Mouse (Mus musculus) lung, embryonic 14.5 days (tissue): ENCODE results near the gene Shc1. TPM values are rescaled to one million over a fixed set of nuclear protein-coding genes. Genes with fewer than 3 reads are reported as not detected.
"Not testable (repeated sequence)": the region's sequence is repeated elsewhere in the genome, so short reads cannot be mapped to it uniquely, and the experiment has no call there.

Experiments used
- ATAC-seq: fragments of 200-750 bp; cut with Nextera tagmentation; 2 replicates; pipeline ENCODE4 v1.8.0; 2017; ENCODE audit warnings: mild to moderate bottlenecking, moderate TSS enrichment, moderate library complexity; ENCODE audit not compliant: insufficient read depth
- DNase-seq: peaks from one replicate; pipeline ENCODE4 v3.0.0-alpha.2; 2015
- H3K27ac ChIP-seq: fragments of 300-500 bp; sonication (generic); 2 replicates; pipeline ENCODE4 v1.5.1; 2014; ENCODE audit warnings: low read depth, mild to moderate bottlenecking, moderate library complexity
- H3K27me3 ChIP-seq: fragments of 300-500 bp; sonication (generic); 2 replicates; pipeline ENCODE4 v1.6.1; 2014; ENCODE audit warnings: low read length, control low read depth; ENCODE audit not compliant: insufficient read depth
- H3K36me3 ChIP-seq: fragments of 300-500 bp; sonication (generic); 2 replicates; pipeline ENCODE4 v1.6.1; 2014; ENCODE audit warnings: control low read depth; ENCODE audit not compliant: insufficient read depth
- H3K4me1 ChIP-seq: fragments of 300-500 bp; sonication (generic); 2 replicates; pipeline ENCODE4 v1.6.1; 2014; ENCODE audit warnings: antibody characterized with exemption, control low read depth; ENCODE audit not compliant: insufficient read depth
- H3K4me2 ChIP-seq: fragments of 300-500 bp; sonication (generic); 2 replicates; pipeline ENCODE4 v1.6.1; 2014; ENCODE audit warnings: mild to moderate bottlenecking
- H3K4me3 ChIP-seq: fragments of 300-500 bp; sonication (generic); 2 replicates; pipeline ENCODE4 v1.5.1; 2014; ENCODE audit warnings: low read depth, low read length
- H3K9ac ChIP-seq: fragments of 300-500 bp; sonication (generic); 2 replicates; pipeline ENCODE4 v1.6.1; 2014
- H3K9me3 ChIP-seq: fragments of 300-500 bp; sonication (generic); 2 replicates; pipeline ENCODE4 v1.6.1; 2016; ENCODE audit warnings: low read depth, low read length, control low read depth
- CTCF ChIP-seq: IDR thresholded peaks from 2 replicates; pipeline ENCODE4 v1.5.1; 2016; ENCODE audit warnings: antibody characterized with exemption, low read depth
- WGBS: fragments of 180-500 bp; shearing (Covaris S2); extraction: QIAGEN DNeasy Blood & Tissue Kit; methylation state at CpG from one replicate; pipeline ENCODE4 v1.1.7; 2014; 5-methylcytosine and 5-hydroxymethylcytosine counted together
- polyA plus RNA-seq: library from polyadenylated mRNA; unstranded; fragments of >200 nt; fragmentation: Nextera tagmentation; extraction: Ambion mirVana; gene quantifications from 2 replicates; pipeline ENCODE4 v1.2.1, GENCODE M21; 2014

Gene Shc1
- polyA plus RNA-seq, 1 experiment from 2014 or later = 75.2 TPM

DNA sequence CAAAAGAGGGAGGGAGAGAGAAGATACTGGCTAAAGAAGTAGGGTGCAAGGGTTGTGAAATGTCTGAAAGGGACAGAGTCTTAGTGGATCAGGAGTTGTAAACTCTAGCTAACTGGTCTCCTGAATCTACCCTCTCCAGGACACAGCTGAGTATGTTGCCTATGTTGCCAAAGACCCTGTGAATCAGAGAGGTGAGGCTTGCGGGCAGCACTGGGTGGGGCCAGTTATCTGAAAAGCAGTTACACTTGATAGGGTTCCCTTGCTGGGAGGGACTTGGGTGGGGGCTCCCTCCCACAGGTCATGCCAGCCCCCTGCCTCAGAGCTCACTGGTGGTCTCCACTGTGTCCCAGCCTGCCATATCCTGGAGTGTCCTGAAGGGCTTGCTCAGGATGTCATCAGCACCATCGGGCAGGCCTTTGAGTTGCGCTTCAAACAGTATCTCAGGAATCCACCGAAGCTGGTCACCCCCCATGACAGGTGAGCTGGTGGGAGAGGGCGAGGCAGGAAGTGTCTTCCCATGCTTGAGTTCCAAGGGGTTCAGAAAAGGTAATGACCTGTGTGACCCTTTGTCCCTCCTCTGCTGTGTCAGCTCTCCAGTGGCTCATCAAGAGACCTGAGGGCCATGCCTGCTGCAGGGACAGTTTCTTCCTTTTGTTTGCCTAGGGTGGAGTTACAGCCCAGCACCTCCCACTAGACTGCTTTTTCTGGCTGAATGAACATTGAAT, 6.3 kb downstream of the Shc1 start:
- no peak overlapping the region for H3K27ac ChIP-seq
- ATAC-seq = no peak
- H3K9ac ChIP-seq = no peak overlapping the region
- WGBS = 87% methylated on average over 5 of the region's 5 CpGs
- peaks cover 52% of the 10 kb centered on the region for H3K36me3 ChIP-seq
- no peak for TF ChIP-seq CTCF
- no peaks in the 10 kb centered on the region for H3K9me3 ChIP-seq
- DNase-seq = no peak
- peaks cover 13% of the 10 kb centered on the region; the same call in 1 of the 2 replicates for H3K4me1 ChIP-seq
- no peaks in the 10 kb centered on the region for H3K27me3 ChIP-seq
- H3K4me3 ChIP-seq = no peak overlapping the region
- no peak overlapping the region for H3K4me2 ChIP-seq

DNA sequence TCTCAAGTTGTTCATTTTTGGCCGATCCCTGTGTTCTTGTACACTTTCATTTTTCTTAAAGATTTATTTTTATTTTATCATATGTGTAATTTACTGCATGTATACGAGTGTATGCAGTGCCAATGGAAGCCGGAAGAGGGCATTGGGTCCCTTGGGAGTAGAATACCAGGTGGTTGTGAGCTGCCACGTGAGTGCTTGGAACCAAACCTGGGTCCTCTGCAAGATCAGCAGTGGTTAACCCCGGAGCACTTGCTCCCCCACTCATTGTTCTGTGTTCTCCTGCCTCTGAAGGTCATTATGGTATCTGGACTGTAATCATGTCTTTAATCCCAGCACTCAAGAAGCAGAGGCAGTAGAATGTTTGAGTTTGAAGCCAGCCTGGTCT, 6.9 kb downstream of the Shc1 start:
- H3K9me3 ChIP-seq = no peaks in the 10 kb centered on the region
- TF ChIP-seq CTCF = no peak
- ATAC-seq (no peak), DNase-seq (no peak)
- peaks cover 13% of the 10 kb centered on the region; the same call in 1 of the 2 replicates for H3K4me1 ChIP-seq
- no peak overlapping the region for H3K4me3 ChIP-seq
- H3K4me2 ChIP-seq = no peak overlapping the region
- no peak overlapping the region for H3K9ac ChIP-seq
- H3K36me3 ChIP-seq = peaks cover 52% of the 10 kb centered on the region
- no peaks in the 10 kb centered on the region for H3K27me3 ChIP-seq
- no peak overlapping the region for H3K27ac ChIP-seq
- WGBS = 82% methylated on average over 5 of the region's 5 CpGs

GRCm38 (mm10) chr3:89425876-89426275, 7.6 kb downstream of the Shc1 start:
- Histone ChIP-seq H3K4me2 (no peak overlapping the region), H3K9ac (no peak overlapping the region), H3K9me3 (no peaks in the 10 kb centered on the region), H3K4me1 (peaks cover 7% of the 10 kb centered on the region; the same call in 1 of the 2 replicates), H3K27me3 (no peaks in the 10 kb centered on the region), H3K27ac (no peak overlapping the region), H3K4me3 (no peak overlapping the region), H3K36me3 (peaks cover 52% of the 10 kb centered on the region)
- 86% methylated on average over 4 of the region's 4 CpGs for WGBS
- DNase-seq = no peak
- ATAC-seq = no peak
- TF ChIP-seq CTCF = no peak

- not testable (repeated sequence) for ATAC-seq, H3K27me3 ChIP-seq, DNase-seq, H3K4me2 ChIP-seq, H3K27ac ChIP-seq, H3K4me3 ChIP-seq, H3K9me3 ChIP-seq, H3K4me1 ChIP-seq, H3K9ac ChIP-seq
- 85% methylated on average over 6 of the region's 7 CpGs for WGBS
- peaks cover 62% of the 10 kb centered on the region for H3K36me3 ChIP-seq
These were observed 10.8 kb downstream of the Shc1 start for GRCm38 (mm10) chr3:89429021-89429420.

GRCm38 (mm10) chr3:89430171-89431159, 12.2 kb downstream of the Shc1 start, which contains the start of gene Pygo2:
Pygo2 (plus strand) TSS chr3:89430214.
- WGBS = 2% methylated on average over 68 of the region's 68 CpGs

GRCm38 (mm10) chr3:89432606-89433005, 14.4 kb downstream of the Shc1 start:
- DNase-seq = no peak
- H3K9ac ChIP-seq = no peak overlapping the region

More at GRCm38 (mm10) chr3:89430171-89431159, 12.2 kb downstream of the Shc1 start, which contains the start of gene Pygo2:
- Histone ChIP-seq H3K36me3 (peaks cover 56% of the 10 kb centered on the region), H3K9ac (peak within 1 kb of the TSS; percentile 90), H3K4me1 (peaks cover 8% of the 10 kb centered on the region; the same call in 1 of the 2 replicates), H3K4me3 (peak within 1 kb of the TSS; percentile 92), H3K27me3 (no peaks in the 10 kb centered on the region), H3K4me2 (peak within 1 kb of the TSS; percentile 82), H3K9me3 (no peaks in the 10 kb centered on the region), H3K27ac (peak within 1 kb of the TSS; percentile 91)
- TF ChIP-seq CTCF = no peak
- peak; percentile 98 for DNase-seq
- ATAC-seq = peak; percentile 98

More at GRCm38 (mm10) chr3:89432606-89433005, 14.4 kb downstream of the Shc1 start:
- no peak for TF ChIP-seq CTCF
- H3K4me3 ChIP-seq = no peak overlapping the region
- no peaks in the 10 kb centered on the region for H3K27me3 ChIP-seq
- no peak overlapping the region for H3K27ac ChIP-seq
- 81% methylated on average over 8 of the region's 8 CpGs for WGBS
- peaks cover 13% of the 10 kb centered on the region; the same call in 1 of the 2 replicates for H3K4me1 ChIP-seq
- no peaks in the 10 kb centered on the region for H3K9me3 ChIP-seq
- no peak for ATAC-seq
- peaks cover 35% of the 10 kb centered on the region for H3K36me3 ChIP-seq
- H3K4me2 ChIP-seq = no peak overlapping the region
